Mouse (Mus musculus) ovary, adult 18-20 months (tissue): ENCODE measurements around the gene Ctns.

Experiments used
- DNase-seq: peaks from one replicate; pipeline ENCODE4 v3.0.0; 2022; ENCODE audit warnings: low spot score, mixed read lengths

Ctns gene

GRCm38 (mm10) chr11:73193047-73193446, 5.8 kb downstream of the Ctns start:
- DNase-seq: no peak

GRCm38 (mm10) chr11:73187231-73187630, 11.6 kb downstream of the Ctns start:
- DNase-seq: no peak

- no peak for DNase-seq
Measured at GRCm38 (mm10) chr11:73185872-73186615, 12.8 kb downstream of the Ctns start.

- no peak for DNase-seq
Measured at GRCm38 (mm10) chr11:73177895-73178294, 20.9 kb downstream of the Ctns start.

- peak; percentile 65 for DNase-seq
Measured at GRCm38 (mm10) chr11:73177509-73177875, 21.4 kb downstream of the Ctns start.

GRCm38 (mm10) chr11:73176608-73177508, 22.0 kb downstream of the Ctns start, which contains the start of the genes Emc6 and Tax1bp3:
Gene Emc6 (minus strand): TSS chr11:73177037.
Gene Tax1bp3 (plus strand): TSS chr11:73177083.
- DNase-seq: peak; percentile 95

GRCm38 (mm10) chr11:73176186-73176585, 22.7 kb downstream of the Ctns start:
- no peak for DNase-seq

- DNase-seq: no peak
Measured at GRCm38 (mm10) chr11:73175612-73176011, 23.2 kb downstream of the Ctns start.

- DNase-seq: no peak
Measured at GRCm38 (mm10) chr11:73172186-73172585, 26.7 kb downstream of the Ctns start.

- no peak for DNase-seq
Measured at GRCm38 (mm10) chr11:73169231-73169630, 29.6 kb downstream of the Ctns start.

GRCm38 (mm10) chr11:73168576-73168975, 30.3 kb downstream of the Ctns start:
- DNase-seq: no peak

GRCm38 (mm10) chr11:73168071-73168470, 30.8 kb downstream of the Ctns start:
- DNase-seq: no peak

GRCm38 (mm10) chr11:73162284-73162683, 36.6 kb downstream of the Ctns start:
- DNase-seq: no peak

- no peak for DNase-seq
Measured at GRCm38 (mm10) chr11:73161616-73162015, 37.2 kb downstream of the Ctns start.

- DNase-seq: no peak
Measured at GRCm38 (mm10) chr11:73160811-73161200, 38.0 kb downstream of the Ctns start.

GRCm38 (mm10) chr11:73159957-73160810, 38.7 kb downstream of the Ctns start, which contains the start of gene P2rx5:
Gene P2rx5 (plus strand): TSS chr11:73160421.
- no peak for DNase-seq

GRCm38 (mm10) chr11:73155071-73155470, 43.8 kb downstream of the Ctns start:
- no peak for DNase-seq

- DNase-seq: no peak
Measured at GRCm38 (mm10) chr11:73148209-73148608, 50.6 kb downstream of the Ctns start.

GRCm38 (mm10) chr11:73146975-73147365, 51.9 kb downstream of the Ctns start:
- DNase-seq: no peak

GRCm38 (mm10) chr11:73146026-73146974, 52.5 kb downstream of the Ctns start:
- no peak for DNase-seq

- DNase-seq: no peak
Measured at GRCm38 (mm10) chr11:73144261-73144681, 54.6 kb downstream of the Ctns start.
